Mouse (Mus musculus) testis, adult 2 months (tissue): Measurements from ENCODE around the gene 2610318N02Rik. TPM values are rescaled to one million over a fixed set of nuclear protein-coding genes. Genes with fewer than 3 reads are reported as not detected.
"Not testable (repeated sequence)": the region's sequence is repeated elsewhere in the genome, so short reads cannot be mapped to it uniquely, and the experiment has no call there.

Source experiments
- H3K27ac ChIP-seq: fragments of 200-500 bp; 2 replicates; pipeline ENCODE4 v1.5.1; 2012; ENCODE audit warnings: low read depth, low read length; ENCODE audit not compliant: control insufficient read depth, insufficient read depth
- H3K27me3 ChIP-seq: fragments of 200-500 bp; 2 replicates; pipeline ENCODE4 v1.6.1; 2012; ENCODE audit warnings: mild to moderate bottlenecking, low read length, moderate library complexity; ENCODE audit not compliant: control insufficient read depth, insufficient read depth
- H3K36me3 ChIP-seq: fragments of 200-500 bp; 2 replicates; pipeline ENCODE4 v1.6.1; 2012; ENCODE audit warnings: mild to moderate bottlenecking, low read length; ENCODE audit not compliant: control insufficient read depth, insufficient read depth
- H3K4me1 ChIP-seq: fragments of 200-500 bp; 2 replicates; pipeline ENCODE4 v1.6.1; 2012; ENCODE audit warnings: low read length; ENCODE audit not compliant: control insufficient read depth, insufficient read depth
- H3K4me3 ChIP-seq: fragments of 200-500 bp; 2 replicates; pipeline ENCODE4 v1.5.1; 2012; ENCODE audit warnings: low read depth, mild to moderate bottlenecking, low read length, moderate library complexity, mixed read lengths; ENCODE audit not compliant: control insufficient read depth
- CTCF ChIP-seq: fragments of 200-500 bp; IDR thresholded peaks from 2 replicates; pipeline ENCODE4 v1.5.1; 2012; ENCODE audit warnings: low read depth, mild to moderate bottlenecking, inconsistent platforms, low read length, moderate library complexity; ENCODE audit not compliant: control insufficient read depth, insufficient read depth, insufficient replicate concordance
- POLR2A ChIP-seq: fragments of 200-500 bp; IDR thresholded peaks from 2 replicates; pipeline ENCODE4 v1.6.1; 2012; ENCODE audit warnings: low read depth, mild to moderate bottlenecking, inconsistent platforms, low read length, moderate library complexity; ENCODE audit not compliant: control insufficient read depth
- polyA plus RNA-seq: library from polyadenylated mRNA; depleted of rRNA; stranded (reverse); fragments of >200 nt; gene quantifications from 2 replicates; pipeline ENCODE4 v1.2.3, GENCODE M21; 2012; rRNA removed

2610318N02Rik gene
- polyA plus RNA-seq, result 3,527 and 3,682 TPM in 2 replicates

DNA sequence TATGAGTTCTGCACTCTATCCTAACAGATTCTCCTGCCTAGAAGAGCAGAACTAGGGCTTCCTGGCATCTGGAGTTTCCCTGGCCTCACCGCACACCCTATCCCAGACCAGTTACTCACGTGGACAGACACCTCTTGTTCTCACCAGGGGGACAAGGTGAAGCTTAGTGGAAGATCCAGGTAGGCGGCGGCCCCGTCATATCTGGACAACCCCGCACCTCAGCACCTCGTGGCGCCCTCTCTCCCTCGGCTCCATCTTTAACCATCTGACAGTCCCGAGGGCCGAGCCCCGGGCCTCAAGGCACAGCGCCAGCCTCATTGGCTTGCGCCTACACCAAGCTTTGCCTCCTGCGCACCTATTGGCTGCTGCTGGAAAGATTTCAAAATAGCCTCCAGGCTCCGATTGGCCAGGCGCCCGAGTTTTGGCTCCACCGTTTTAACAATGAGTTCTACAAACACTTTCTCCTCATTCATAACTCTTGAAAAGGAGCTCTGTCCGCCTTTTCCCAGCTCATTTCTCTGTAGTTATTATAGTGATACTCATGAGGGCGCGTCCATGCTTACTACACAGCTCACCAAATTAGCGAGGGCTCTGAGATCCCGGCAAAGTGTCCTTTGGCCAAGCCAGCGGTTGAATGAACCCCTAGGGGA, at the start of gene 2610318N02Rik:
2610318N02Rik (minus strand) TSS at position 297 of the 650 bp plus-strand sequence.
- Histone ChIP-seq H3K4me3 (peak within 1 kb of the TSS; percentile 71), H3K27ac (no peak within 1 kb of the TSS), H3K36me3 (no peaks in the 10 kb centered on the region), H3K27me3 (no peaks in the 10 kb centered on the region), H3K4me1 (peaks cover 12% of the 10 kb centered on the region)
- no peak for TF ChIP-seq CTCF
- TF ChIP-seq POLR2A, result no peak

DNA sequence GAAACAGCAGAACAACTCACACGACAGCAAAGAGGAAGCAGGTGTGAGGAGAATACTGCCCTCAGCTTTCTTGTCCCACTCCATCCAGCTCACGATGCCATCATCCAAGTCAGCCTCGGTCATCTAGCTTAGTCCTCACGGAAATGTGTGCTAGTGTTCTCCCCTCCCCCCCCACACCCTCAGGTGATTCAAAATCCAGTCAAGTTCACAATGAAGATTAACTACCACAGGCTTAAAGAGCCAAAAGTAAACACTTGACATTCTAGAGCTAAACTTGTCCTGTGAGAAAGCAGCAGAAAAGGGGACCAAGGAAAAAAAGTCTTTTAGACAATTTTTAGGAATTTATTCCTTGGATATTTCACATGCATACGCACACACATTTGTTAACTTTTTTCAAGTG, 43.1 kb upstream of the 2610318N02Rik start:
- H3K4me1 ChIP-seq, result no peaks in the 10 kb centered on the region
- TF ChIP-seq CTCF (no peak), POLR2A (no peak)
- no peaks in the 10 kb centered on the region; the same call in 1 of the 2 replicates for H3K36me3 ChIP-seq
- no peaks in the 10 kb centered on the region for H3K27me3 ChIP-seq
- H3K27ac ChIP-seq, result no peak overlapping the region
- H3K4me3 ChIP-seq, result no peak overlapping the region

DNA sequence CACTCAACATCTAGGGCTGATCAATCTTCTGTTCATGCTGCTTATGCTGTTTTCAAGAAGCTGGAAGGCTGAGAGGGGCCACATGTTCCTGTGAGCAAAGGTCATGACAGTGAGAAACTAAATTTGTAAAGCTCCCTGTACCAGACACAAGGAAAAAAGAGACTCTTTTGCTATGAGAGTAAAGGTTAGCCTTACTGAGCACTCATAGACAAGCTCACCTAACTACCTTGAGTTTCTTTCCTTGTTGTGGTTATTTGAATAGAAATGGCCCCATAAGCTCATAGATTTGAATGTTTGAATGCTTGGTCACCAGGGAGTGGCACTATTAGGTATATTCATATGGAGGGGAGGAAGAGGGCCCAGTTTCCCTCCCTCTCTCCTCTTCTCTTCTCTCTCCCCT, 42.2 kb upstream of the 2610318N02Rik start:
- Histone ChIP-seq H3K4me3 (no peak overlapping the region), H3K36me3 (no peaks in the 10 kb centered on the region; the same call in 1 of the 2 replicates), H3K27me3 (no peaks in the 10 kb centered on the region), H3K27ac (no peak overlapping the region), H3K4me1 (no peaks in the 10 kb centered on the region)
- no peak for TF ChIP-seq CTCF
- TF ChIP-seq POLR2A, result no peak

DNA sequence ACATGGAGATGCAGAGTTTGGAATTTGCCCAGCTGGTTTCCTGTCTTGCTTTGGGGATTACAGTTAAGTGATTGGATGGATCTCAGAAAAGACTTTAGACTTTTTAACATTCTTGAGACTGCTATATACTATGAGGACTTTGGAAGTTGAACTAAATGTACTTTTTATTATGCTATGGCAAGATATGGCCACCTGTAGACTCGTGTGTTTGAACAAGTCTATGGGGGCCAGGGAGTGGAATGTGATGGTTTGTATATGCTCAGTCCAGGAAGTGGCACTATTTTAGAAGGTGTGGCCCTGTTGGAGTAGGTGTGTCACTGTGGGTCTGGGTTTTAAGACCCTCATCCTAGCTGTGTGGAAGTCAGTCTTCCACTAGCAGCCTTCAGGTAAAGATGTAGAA, 40.5 kb upstream of the 2610318N02Rik start:
- not testable (repeated sequence) for H3K27me3 ChIP-seq, H3K4me3 ChIP-seq, H3K4me1 ChIP-seq, H3K27ac ChIP-seq, H3K36me3 ChIP-seq

DNA sequence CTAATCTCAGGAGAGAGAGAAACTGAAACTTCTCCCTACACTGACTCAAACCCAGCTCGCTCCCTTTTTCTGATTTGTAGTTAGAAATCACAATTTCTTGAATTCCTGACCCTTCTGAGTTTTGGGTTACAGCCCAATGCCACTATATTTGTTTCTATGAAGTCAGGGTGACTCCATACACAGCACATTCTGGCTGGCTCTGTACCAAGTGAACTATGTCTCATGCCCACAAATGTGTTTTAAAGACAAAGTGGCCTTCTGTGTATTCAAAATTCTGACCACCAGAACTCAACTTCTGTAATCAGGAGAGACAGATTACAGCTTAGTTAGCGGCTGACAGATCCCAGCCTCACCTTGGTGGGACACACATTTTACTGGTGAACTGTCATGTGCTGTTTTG, 29.4 kb upstream of the 2610318N02Rik start:
- no peaks in the 10 kb centered on the region for H3K4me1 ChIP-seq
- H3K36me3 ChIP-seq, result peaks cover 1% of the 10 kb centered on the region
- TF ChIP-seq POLR2A (no peak), CTCF (no peak)
- no peak overlapping the region for H3K27ac ChIP-seq
- H3K4me3 ChIP-seq, result no peak overlapping the region
- no peaks in the 10 kb centered on the region for H3K27me3 ChIP-seq

DNA sequence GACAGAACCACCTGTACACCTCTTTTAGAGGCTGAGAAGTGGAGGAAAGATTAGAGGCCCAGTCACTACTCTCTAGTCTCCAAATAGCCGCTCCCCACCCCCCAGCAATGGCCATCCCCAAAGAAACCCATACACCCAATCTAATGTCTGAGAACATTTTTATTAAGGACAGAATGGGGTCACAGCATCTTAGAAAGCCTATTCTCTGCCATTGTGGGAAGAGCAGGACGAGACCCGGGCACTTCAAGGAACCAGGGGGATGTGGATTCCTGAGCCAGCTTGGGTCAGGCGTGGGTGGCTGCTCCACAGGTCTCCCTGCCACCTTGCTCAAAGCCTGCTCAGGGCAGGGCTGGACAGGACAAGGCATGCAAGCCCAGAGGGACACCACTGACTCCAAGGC, 26.9 kb upstream of the 2610318N02Rik start:
- H3K36me3 ChIP-seq, result peaks cover 1% of the 10 kb centered on the region
- H3K4me1 ChIP-seq, result peaks cover 5% of the 10 kb centered on the region
- H3K27ac ChIP-seq, result no peak overlapping the region
- no peaks in the 10 kb centered on the region for H3K27me3 ChIP-seq
- TF ChIP-seq CTCF (no peak), POLR2A (no peak)
- no peak overlapping the region for H3K4me3 ChIP-seq

DNA sequence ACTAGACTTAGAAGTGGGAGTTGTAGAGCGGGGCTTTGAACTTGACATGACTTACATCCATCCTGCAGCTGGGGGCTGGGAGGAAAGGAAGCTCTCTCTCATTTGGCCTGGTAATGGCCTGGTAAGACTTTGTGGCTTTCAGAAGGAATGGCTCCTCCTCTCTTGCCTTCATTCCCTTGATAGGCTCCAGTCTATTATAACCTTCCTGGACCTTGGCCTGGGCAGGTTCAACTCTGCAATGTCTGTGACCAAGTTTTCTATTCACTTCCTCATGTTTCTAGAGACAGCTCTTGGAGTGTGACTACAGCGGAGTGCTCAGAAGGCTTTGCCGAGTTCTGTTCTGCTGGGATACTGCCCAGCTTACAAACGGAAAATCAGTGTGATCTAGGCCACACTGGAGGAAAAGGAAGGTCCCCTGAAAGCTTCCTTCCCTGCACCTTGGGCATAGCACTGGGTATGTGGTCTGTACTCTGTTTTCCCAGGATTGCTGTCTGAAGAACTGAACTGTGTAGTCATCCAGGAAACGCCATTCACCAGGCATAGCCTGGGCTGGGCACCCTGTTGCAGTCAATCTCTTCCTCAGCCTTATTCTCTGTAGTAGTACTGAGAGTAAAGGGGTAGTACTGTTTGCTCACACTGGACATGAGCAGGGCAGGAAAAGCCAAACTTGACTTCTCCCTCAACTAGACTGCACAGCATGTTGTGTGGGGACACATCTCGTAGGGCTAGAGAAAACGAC, 25.7 kb upstream of the 2610318N02Rik start:
- H3K36me3 ChIP-seq, result peaks cover 1% of the 10 kb centered on the region
- H3K27ac ChIP-seq, result no peak overlapping the region
- no peak overlapping the region for H3K4me3 ChIP-seq
- TF ChIP-seq POLR2A, result no peak
- no peaks in the 10 kb centered on the region for H3K27me3 ChIP-seq
- H3K4me1 ChIP-seq, result peaks cover 5% of the 10 kb centered on the region

DNA sequence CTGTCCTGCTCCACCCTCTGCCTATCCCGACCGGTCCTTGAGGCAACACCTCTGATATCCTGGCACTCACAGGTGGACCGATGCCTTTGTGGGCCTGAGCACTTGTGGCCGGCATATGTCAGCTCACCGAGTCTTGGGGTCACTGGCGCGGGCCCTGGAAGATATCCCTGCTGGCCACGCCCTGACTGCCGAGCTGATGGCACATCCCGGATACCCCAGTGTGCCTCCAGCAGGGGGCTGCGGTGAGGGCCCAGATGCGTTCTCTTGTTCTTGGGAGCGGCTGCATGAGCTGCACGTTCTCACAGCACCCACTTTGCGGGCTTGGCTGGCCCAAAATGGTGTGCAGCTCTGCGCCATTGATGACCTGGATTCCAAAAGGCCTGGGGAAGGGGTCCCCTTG, 23.1 kb upstream of the 2610318N02Rik start:
- H3K36me3 ChIP-seq, result no peaks in the 10 kb centered on the region
- H3K4me3 ChIP-seq, result peak overlapping the region; percentile 84
- H3K27ac ChIP-seq, result no peak overlapping the region
- TF ChIP-seq CTCF (no peak), POLR2A (no peak)
- peaks cover 5% of the 10 kb centered on the region for H3K4me1 ChIP-seq
- no peaks in the 10 kb centered on the region for H3K27me3 ChIP-seq
